Mouse (Mus musculus) liver, postnatal 0 days (tissue): ENCODE data around the gene Gsc2.

Source experiments
- CTCF ChIP-seq: sonication (generic); IDR thresholded peaks from 2 replicates; pipeline ENCODE4 v1.5.1; 2016; ENCODE audit warnings: antibody characterized with exemption, low read depth
- EP300 ChIP-seq: IDR thresholded peaks from 2 replicates; pipeline ENCODE4 v1.6.1; 2016; ENCODE audit warnings: antibody characterized with exemption, low read depth, mild to moderate bottlenecking

DNA sequence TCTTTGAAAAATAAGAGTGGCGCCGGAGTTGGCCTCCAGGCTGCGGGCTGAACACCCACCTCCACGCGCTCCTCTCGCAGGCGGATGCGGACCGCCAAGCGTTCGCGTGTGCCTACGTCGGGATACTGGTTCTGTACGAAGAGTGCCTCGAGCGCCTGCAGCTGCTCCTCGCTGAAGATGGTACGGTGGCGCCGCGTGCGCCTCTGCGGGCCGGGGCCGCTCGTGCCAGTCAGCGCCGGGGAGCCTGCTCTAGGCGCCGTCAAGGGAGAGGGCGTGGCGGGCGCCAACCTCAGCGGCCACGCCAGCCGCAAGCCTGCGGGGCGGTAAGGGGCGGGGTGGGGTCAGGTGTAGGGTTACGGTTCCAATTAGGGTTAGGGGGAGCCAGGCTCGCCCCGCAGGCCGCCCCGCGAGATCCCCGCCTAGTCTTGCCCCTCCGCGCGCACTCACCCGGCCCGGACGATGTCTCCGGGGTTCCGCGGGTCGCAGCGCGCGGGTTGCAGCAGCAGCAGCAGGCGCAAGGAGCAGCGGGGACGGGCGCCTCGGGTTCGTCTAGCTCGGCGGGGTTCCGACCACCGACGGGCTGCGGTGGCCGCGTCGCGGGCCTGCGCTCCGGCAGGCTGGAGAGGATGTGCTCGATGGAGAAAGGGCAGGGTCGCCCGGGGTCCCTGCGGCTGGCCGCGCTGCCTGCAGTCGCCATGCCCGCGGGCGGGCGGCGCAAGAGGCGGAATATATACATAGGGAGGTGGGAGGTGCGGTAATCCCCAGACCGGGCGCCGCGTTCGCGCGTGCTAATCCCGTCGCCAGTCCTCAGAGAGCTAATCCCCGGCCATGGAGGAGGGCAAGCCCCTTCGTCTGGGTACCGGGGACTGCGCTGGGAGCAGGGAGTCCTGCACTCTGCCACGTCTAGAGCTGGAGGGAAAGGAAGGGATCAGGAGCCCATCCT lies at the start of gene Gsc2:
- TF ChIP-seq CTCF, result no peak
- TF ChIP-seq EP300, result no peak
